Mouse (Mus musculus) embryonic fibroblast, embryonic 13.5 days (primary cell): Measurements from ENCODE around the gene Ube2e2.

Experiments used
- CTCF ChIP-seq: IDR thresholded peaks from 2 replicates; pipeline ENCODE4 v1.5.1; 2011; ENCODE audit warnings: mild to moderate bottlenecking, control low read depth, low read length, moderate library complexity, borderline replicate concordance; ENCODE audit not compliant: insufficient read depth
- POLR2A ChIP-seq: IDR thresholded peaks from 2 replicates; pipeline ENCODE4 v1.6.1; 2011; ENCODE audit warnings: low read depth, mild to moderate bottlenecking, control low read depth, low read length, moderate library complexity

GRCm38 (mm10) chr14:18776132-18776531 lies 117.9 kb downstream of the Ube2e2 start:
- TF ChIP-seq POLR2A (no peak), CTCF (no peak)
